Mouse (Mus musculus) myocyte (in vitro differentiated cells): ENCODE data around the gene Cdh5. TPM values are rescaled to one million over a fixed set of nuclear protein-coding genes. Genes with fewer than 3 reads are reported as not detected.

Experiments
- H3K27me3 ChIP-seq: one replicate; pipeline ENCODE4 v1.6.1; 2011; ENCODE audit not compliant: control insufficient read depth, insufficient read depth, insufficient read length
- H3K36me3 ChIP-seq: one replicate; pipeline ENCODE4 v1.6.1; 2011; ENCODE audit not compliant: control insufficient read depth, insufficient read depth
- H3K4me2 ChIP-seq: one replicate; pipeline ENCODE4 v1.6.1; 2011; ENCODE audit warnings: low read depth, control low read depth
- H3K4me3 ChIP-seq: one replicate; pipeline ENCODE4 v1.5.1; 2011; ENCODE audit warnings: mild to moderate bottlenecking, control low read depth, moderate library complexity
- H3K79me2 ChIP-seq: one replicate; pipeline ENCODE4 v1.6.1; 2011; ENCODE audit not compliant: control insufficient read depth, insufficient read depth
- H3ac ChIP-seq: one replicate; pipeline ENCODE4 v1.6.1; 2011; ENCODE audit not compliant: control insufficient read depth, insufficient read length
- CEBPB ChIP-seq: IDR thresholded peaks from 2 replicates; pipeline ENCODE4 v1.6.1; 2011; ENCODE audit warnings: mild to moderate bottlenecking, moderate library complexity; ENCODE audit not compliant: poor library complexity, insufficient read depth, severe bottlenecking
- E2F4 ChIP-seq: IDR thresholded peaks from one replicate; pipeline ENCODE4 v1.6.1; 2011; ENCODE audit warnings: mild to moderate bottlenecking, control low read depth, moderate library complexity; ENCODE audit not compliant: insufficient read depth
- MAX ChIP-seq: IDR thresholded peaks from one replicate; pipeline ENCODE4 v1.6.1; 2011; ENCODE audit warnings: low read depth, mild to moderate bottlenecking, control low read depth
- MYOD1 ChIP-seq, 3 experiments: IDR thresholded peaks; one replicate each; pipeline ENCODE4 v1.6.1; 2011; ENCODE audit warnings: control low read depth in 2 of 3, low read depth in 2 of 3, mild to moderate bottlenecking in 2 of 3, moderate library complexity in 1 of 3; ENCODE audit not compliant: insufficient read length in 2 of 3, control insufficient read depth in 1 of 3
- MYOG ChIP-seq, 3 experiments: IDR thresholded peaks; one replicate each; pipeline ENCODE4 v1.6.1; 2011; ENCODE audit warnings: control low read depth in 2 of 3, low read depth in 2 of 3, mild to moderate bottlenecking in 2 of 3; ENCODE audit not compliant: insufficient read length in 2 of 3, control insufficient read depth in 1 of 3, insufficient read depth in 1 of 3
- POLR2A ChIP-seq: IDR thresholded peaks from one replicate; pipeline ENCODE4 v1.6.1; 2011; ENCODE audit warnings: low read depth, mild to moderate bottlenecking, control low read depth, moderate library complexity; ENCODE audit not compliant: insufficient read length
- POLR2AphosphoS2 ChIP-seq: IDR thresholded peaks from one replicate; pipeline ENCODE4 v1.6.1; 2011; ENCODE audit warnings: low read depth, control low read depth; ENCODE audit not compliant: insufficient read length
- REST ChIP-seq: IDR thresholded peaks from one replicate; pipeline ENCODE4 v1.6.1; 2011; ENCODE audit warnings: mild to moderate bottlenecking, control low read depth, moderate library complexity; ENCODE audit not compliant: insufficient read depth, insufficient read length
- SRF ChIP-seq: IDR thresholded peaks from one replicate; pipeline ENCODE4 v1.6.1; 2011; ENCODE audit warnings: low read depth; ENCODE audit not compliant: control insufficient read depth, insufficient read length
- TCF12 ChIP-seq: IDR thresholded peaks from one replicate; pipeline ENCODE4 v1.6.1; 2011; ENCODE audit warnings: mild to moderate bottlenecking, control low read depth; ENCODE audit not compliant: poor library complexity, insufficient read depth, severe bottlenecking
- TCF3 ChIP-seq: IDR thresholded peaks from one replicate; pipeline ENCODE4 v1.6.1; 2011; ENCODE audit warnings: low read depth, control low read depth; ENCODE audit not compliant: insufficient read length
- USF1 ChIP-seq: IDR thresholded peaks from one replicate; pipeline ENCODE4 v1.6.1; 2011; ENCODE audit warnings: low read depth, mild to moderate bottlenecking, control low read depth, moderate library complexity
- polyA plus RNA-seq: library from polyadenylated mRNA; unstranded; fragments of >200 nt; fragmentation: generic; extraction: Trizol; gene quantifications from one replicate; pipeline ENCODE4 v1.2.1, GENCODE M21; 2012; ENCODE audit warnings: missing spikeins

The Cdh5 gene
- polyA plus RNA-seq, 1 experiment: 0.11 TPM

GRCm38 (mm10) chr8:104144434-104145216 lies 43.2 kb downstream of the Cdh5 start:
- no peaks in the 10 kb centered on the region for H3K36me3 ChIP-seq
- no peak overlapping the region for H3K4me3 ChIP-seq
- TF ChIP-seq SRF: no peak
- TF ChIP-seq USF1: no peak
- no peak for TF ChIP-seq TCF12
- no peak for TF ChIP-seq POLR2AphosphoS2
- H3ac ChIP-seq: no peak overlapping the region
- H3K4me2 ChIP-seq: no peak overlapping the region
- H3K79me2 ChIP-seq: no peaks in the 10 kb centered on the region
- no peaks in the 10 kb centered on the region for H3K27me3 ChIP-seq

GRCm38 (mm10) chr8:104145981-104146689 lies 44.7 kb downstream of the Cdh5 start:
- H3K4me3 ChIP-seq: no peak overlapping the region
- no peaks in the 10 kb centered on the region for H3K36me3 ChIP-seq
- no peaks in the 10 kb centered on the region for H3K79me2 ChIP-seq
- H3K4me2 ChIP-seq: no peak overlapping the region
- H3ac ChIP-seq: no peak overlapping the region
- TF ChIP-seq REST (no peak), CEBPB (no peak), MAX (no peak), MYOG (IDR thresholded peaks at IDR 0.05; ENCODE audit: control insufficient read depth in 1 of 3, insufficient read depth in 1 of 3, insufficient read length in 2 of 3, low read depth in 2 of 3) (no peak), E2F4 (no peak), POLR2AphosphoS2 (no peak), POLR2A (no peak), SRF (no peak), USF1 (no peak), TCF12 (no peak), TCF3 (no peak), MYOD1 (IDR thresholded peaks at IDR 0.05; ENCODE audit: control insufficient read depth in 1 of 3, insufficient read length in 2 of 3, low read depth in 2 of 3) (no peak)
- H3K27me3 ChIP-seq: no peaks in the 10 kb centered on the region

GRCm38 (mm10) chr8:104146717-104147494 lies 45.5 kb downstream of the Cdh5 start:
- no peaks in the 10 kb centered on the region for H3K27me3 ChIP-seq
- H3K4me2 ChIP-seq: no peak overlapping the region
- H3ac ChIP-seq: no peak overlapping the region
- no peak overlapping the region for H3K4me3 ChIP-seq
- H3K79me2 ChIP-seq: no peaks in the 10 kb centered on the region
- no peak for TF ChIP-seq MYOG (IDR thresholded peaks at IDR 0.05; ENCODE audit: control insufficient read depth in 1 of 3, insufficient read depth in 1 of 3, insufficient read length in 2 of 3, low read depth in 2 of 3)
- TF ChIP-seq MYOD1 (IDR thresholded peaks at IDR 0.05; ENCODE audit: control insufficient read depth in 1 of 3, insufficient read length in 2 of 3, low read depth in 2 of 3): no peak
- no peak for TF ChIP-seq CEBPB
- no peak for TF ChIP-seq POLR2A
- TF ChIP-seq MAX: no peak
- TF ChIP-seq USF1: no peak
- TF ChIP-seq REST: no peak
- no peak for TF ChIP-seq E2F4
- no peak for TF ChIP-seq TCF12
- TF ChIP-seq SRF: no peak
- no peaks in the 10 kb centered on the region for H3K36me3 ChIP-seq

GRCm38 (mm10) chr8:104147947-104148346 lies 46.5 kb downstream of the Cdh5 start:
- Histone ChIP-seq H3K4me3 (no peak overlapping the region), H3K36me3 (no peaks in the 10 kb centered on the region), H3K27me3 (no peaks in the 10 kb centered on the region), H3ac (peak overlapping the region; percentile 12), H3K79me2 (no peaks in the 10 kb centered on the region), H3K4me2 (no peak overlapping the region)
- TF ChIP-seq E2F4: no peak
- no peak for TF ChIP-seq MAX
- TF ChIP-seq REST: no peak
- TF ChIP-seq USF1: no peak
- TF ChIP-seq TCF12: no peak
- no peak for TF ChIP-seq SRF
- no peak for TF ChIP-seq POLR2AphosphoS2
- no peak for TF ChIP-seq MYOD1 (IDR thresholded peaks at IDR 0.05; ENCODE audit: control insufficient read depth in 1 of 3, insufficient read length in 2 of 3, low read depth in 2 of 3)
